Mouse (Mus musculus) naive thymus-derived CD4-positive, alpha-beta T cell, adult 2 months (primary cell): Measurements from ENCODE around the gene Tmem160.

Experiments used
- DNase-seq: peaks from one replicate; pipeline ENCODE4 v3.0.0-alpha.2; 2011; ENCODE audit warnings: low read depth

The Tmem160 gene

DNA sequence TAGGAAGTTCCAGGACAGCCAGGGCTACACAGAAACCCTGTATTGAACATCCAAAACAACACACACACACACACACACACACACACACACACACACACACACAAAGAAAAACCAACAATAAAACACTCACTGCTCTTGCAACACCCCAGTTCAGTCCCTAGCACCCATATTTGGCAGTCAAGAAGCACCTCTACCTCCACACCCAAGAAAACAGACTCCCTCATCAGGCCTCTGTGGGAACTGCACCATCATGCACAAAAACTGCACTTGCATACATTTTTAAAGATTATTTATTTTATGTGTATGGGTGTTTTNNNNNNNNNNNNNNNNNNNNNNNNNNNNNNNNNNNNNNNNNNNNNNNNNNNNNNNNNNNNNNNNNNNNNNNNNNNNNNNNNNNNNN is 11.3 kb upstream of the Tmem160 start:
- peak; percentile 65 for DNase-seq

DNA sequence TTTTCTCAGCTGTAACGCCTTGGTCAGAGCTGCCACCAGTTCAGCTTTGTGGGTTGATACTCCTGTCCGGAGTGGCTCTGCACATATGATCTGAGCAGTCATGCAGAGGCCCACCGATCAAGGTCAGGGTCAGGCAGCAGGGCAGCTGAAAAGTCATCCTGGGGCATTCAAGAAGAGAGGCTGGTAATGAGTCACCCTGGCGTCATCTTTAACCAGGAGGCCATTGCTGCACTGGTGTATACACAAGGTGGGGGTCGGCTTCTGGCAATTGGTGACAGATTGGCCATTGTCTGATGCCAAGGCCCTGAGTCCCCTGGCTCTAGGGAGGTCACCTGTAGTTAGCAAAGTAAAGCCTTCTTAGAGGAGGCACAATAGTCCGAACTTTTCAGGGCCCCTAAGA is 923 bp upstream of the Tmem160 start:
- DNase-seq = no peak

DNA sequence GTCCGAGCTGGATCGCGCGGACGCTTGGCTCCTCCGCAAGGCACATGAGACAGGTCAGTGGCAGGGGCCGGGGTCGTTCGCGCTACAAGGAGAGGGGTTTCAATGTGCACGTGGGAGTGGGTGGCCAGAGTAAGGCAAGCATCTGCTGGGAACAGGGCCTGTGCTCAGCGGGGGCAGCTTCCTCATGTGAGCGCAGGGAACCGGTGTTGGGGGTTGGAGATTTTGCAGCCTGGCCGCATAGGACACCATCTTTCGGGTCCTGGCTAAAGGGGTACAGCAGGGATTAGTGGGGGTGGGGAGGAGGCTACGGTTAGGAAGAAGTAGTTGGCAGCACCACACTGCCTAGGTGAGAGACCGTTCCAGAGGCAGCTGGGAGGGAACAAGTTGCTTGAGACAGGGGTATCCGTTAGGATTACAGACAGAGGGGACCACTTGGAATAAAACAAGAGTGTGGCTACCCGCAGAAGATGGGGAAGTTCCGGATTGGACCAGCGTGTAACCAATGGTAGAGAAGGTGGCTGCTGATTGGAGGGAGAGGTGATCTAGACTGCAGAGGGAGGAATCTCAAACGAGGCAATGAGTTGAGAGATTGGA is 636 bp downstream of the Tmem160 start:
- peak; percentile 61 for DNase-seq

DNA sequence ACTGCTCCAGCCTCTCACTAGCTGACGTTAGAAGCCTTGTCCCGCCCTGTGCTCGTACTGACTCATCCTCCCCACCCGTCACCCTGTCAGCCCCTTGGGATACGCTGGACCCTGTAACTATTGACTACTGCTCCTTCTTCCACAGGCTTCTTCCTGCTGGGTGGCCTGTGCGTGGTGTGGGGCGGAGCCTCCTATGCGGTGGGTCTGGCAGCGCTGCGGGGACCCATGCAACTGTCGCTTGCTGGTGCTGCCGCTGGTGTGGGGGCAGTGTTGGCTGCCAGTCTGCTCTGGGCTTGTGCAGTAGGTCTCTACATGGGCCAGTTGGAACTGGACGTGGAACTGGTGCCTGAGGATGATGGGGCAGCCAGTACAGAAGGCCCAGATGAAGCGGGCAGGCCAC is 2.4 kb downstream of the Tmem160 start:
- no peak for DNase-seq

DNA sequence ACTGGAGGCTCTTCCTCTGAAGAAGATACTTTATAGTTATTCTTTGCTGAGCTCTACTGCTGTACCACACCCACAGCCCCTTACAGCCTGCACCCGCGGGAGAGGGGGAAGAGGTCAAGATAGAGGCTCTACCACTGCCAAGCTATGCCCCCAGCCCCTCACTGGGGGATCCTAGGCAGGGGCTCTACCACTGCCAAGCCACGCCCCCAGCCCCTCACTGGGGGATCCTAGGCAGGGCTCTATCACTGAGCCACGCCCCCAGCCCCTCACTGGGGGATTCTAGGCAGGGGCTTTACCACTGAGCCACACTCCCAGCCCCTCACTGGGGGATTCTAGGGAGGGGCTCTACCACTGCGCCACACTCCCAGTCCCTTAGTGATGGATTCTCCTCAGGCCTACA is 3.7 kb downstream of the Tmem160 start:
- no peak for DNase-seq

DNA sequence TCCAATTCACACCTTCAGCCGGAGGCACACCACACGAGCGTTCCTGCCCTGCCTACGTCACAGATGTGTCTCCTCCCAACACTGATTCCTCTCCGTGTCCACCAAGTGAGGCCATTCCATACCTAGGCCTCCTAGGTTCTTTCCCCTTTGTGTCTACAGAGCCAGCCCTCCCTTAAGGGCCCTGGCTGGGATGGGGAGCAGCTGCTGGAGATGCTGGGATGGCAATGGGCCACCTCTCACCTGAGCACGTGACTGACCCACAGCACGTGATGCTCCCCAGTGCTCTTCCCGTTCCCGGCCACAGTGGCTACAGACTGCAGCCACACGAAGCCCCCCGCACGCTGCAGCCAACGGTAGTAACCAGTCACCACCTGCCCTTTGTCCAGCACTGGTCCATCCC is 8.0 kb downstream of the Tmem160 start:
- DNase-seq = no peak

DNA sequence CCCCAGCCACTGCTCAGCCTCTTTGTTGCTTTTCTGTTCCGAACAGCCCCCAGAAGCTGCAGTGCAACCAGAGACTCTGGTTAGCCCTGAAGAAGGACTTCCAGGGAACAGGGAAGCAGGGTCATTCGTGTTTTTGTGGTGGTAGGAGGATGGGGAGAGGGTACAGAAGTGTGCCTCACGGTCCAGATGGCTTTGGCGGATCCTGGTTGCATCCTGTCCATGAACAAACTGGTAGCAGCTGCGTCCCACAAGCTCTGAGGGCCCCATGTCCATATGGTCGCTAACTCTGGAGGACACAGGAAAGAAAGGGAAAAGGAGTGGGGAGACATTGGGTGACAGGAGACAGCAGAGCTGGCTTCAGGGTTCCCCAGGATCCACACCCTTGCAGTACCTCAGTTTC is 8.6 kb downstream of the Tmem160 start:
- no peak for DNase-seq

DNA sequence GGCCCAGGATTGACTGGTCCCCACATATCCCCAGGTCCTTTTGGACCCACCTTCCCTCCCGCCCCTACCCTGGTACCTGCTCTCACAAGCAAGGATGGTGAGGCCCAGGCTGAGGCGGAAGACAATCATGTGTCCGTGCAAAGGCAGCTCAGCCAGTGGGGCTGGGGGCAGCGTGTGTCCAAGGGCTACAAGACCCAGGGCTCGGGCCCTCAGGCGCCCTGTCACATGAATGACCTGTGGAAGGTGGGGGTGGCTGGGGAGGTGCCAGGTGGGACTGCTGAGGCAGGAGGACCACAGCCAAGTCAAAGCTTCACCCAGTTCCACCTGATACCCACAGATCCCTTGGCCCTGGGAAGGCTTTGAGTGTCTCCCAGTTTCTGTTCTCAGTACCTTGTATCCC is 9.1 kb downstream of the Tmem160 start:
- DNase-seq = no peak

DNA sequence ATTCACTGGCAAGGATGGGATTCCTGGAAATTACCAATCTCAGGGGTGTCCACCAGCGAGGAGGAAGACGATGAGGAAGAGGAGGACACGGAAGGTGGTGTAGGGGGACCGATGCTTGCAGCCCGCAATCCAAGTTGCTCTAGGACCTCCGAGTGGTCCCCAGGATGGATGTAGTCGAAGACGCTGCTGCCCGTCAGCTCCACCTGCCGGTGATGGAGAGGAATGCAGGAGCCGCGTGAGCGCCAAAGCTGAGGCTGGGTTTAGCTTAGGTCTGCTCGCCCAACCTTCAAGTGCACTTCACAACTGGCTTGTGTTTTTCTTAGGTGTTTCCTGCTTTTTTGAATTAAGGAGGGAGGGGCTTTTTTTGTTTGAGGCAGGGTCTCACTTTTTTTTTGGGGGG is 10.6 kb downstream of the Tmem160 start:
- DNase-seq = peak; percentile 88

DNA sequence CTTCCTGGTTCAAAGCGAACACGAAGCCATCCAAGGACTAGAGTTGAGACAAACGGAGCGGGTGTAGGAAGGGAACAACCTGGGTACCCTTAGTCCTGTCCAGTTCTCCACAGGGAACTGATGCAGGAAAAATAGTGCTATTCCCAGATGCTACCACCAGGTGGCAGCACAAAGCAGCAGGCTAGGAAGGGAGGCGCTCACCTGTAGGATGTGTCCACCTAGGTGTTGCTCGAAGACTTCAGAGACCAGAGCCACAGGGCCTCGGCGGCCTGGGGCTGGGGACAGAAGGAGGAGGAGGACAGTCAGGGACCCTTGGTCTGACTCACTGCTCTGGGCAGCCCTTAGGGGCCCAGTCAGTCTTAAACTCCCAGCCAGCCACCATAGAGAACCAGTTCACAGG is 12.6 kb downstream of the Tmem160 start:
- DNase-seq = peak; percentile 84

DNA sequence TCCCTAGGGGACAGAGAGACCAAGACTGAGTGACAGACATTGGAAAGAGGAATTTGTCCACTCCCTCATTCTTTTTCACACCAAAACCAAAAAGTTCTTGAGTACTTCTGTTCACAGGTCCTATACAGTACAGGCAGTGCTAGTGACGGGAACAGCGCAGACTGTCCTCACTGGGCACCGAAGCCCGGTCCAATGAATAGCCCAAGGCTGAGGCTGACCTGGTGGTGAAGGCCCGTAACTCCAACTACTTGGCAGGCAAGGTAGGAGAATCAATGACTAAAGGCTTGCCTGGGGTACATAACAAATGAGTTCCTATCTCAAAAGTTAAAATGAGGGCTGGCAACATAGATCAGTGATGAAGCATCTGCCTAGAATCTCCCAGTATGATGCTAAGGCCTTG is 13.0 kb downstream of the Tmem160 start:
- no peak for DNase-seq

DNA sequence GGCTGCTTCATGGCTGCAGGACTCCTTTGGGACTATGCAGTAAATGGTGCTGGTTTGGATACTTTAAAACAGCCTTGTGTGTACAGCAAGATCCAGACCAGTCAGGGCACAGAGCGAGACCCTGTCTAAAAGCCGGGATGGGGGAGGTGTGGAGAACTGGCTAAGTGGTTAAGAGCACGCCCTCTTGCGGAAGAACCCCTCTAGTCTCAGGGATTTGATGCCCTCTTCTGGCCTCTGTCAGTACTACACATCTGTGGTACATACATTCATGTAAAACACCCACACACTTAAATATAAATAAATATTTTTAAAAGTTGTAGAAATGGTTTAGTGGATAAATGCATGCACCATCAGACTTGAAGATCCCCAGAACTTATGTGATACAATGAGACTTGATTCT is 14.0 kb downstream of the Tmem160 start:
- DNase-seq = peak; percentile 71

DNA sequence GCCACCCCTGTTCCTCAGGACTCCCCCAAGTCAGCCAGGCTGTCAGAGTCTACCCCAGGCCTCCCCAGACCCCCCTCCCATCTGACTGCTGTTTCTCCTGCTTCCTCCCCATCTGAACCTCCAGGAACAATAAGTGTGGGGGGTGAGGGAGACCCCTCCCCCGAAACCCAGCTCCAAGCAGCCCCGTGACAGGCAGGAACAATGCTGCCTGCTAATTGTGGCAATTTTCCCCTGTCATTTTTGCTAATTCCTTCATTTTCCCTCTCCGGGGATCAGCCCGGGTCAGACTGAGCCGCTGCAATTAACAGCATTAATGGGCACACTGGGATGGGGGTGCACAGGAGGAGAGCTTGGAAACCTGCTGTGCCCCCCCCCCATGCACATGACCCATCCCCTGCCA is 15.5 kb downstream of the Tmem160 start:
- DNase-seq = no peak

DNA sequence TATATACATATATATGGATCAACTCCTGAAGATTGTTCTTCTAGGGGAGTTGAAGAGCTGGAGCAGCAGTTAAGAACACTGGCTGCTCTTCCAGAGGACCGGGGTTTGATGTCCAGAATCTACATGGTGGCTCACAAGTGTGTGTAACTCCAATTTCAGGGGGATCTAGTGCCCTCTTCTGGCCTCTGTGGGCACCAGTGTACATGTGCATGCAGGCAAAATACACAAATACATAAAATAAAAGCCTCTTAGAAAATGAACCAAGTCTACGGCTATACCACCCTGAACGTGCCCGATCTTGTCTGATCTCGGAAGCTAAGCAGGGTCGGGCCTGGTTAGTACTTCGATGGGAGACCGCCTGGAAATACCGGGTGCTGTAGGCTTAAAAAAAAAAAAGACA is 19.0 kb downstream of the Tmem160 start:
- peak; percentile 41 for DNase-seq

DNA sequence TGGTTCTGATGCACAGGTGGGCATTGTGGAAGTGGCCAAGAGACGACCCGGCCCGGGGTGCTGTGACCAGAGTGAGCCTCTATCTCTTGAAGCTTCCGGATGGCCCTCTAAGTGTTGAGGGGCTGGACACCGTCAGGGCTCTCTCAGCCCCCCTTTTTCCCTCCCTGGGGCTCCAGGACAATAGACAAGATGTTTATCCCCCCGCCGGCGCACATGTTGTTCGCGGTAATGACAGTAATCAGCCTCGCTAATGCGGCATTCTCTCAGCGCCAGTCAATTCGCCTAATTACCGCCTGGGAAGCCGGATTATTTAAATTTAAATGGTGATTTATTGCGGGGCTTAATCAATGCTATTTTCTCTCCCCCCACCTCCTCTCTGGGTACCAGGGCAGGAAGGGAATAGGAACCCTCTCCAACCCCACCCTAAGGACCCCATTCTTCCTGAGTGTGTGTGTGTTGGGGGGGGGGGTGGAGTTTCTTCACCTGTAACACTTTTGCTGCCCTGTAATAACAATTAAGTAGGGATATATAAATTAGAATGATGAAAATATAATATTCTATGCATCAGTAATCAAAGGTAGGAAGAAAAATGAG is 19.6 kb downstream of the Tmem160 start:
- no peak for DNase-seq

DNA sequence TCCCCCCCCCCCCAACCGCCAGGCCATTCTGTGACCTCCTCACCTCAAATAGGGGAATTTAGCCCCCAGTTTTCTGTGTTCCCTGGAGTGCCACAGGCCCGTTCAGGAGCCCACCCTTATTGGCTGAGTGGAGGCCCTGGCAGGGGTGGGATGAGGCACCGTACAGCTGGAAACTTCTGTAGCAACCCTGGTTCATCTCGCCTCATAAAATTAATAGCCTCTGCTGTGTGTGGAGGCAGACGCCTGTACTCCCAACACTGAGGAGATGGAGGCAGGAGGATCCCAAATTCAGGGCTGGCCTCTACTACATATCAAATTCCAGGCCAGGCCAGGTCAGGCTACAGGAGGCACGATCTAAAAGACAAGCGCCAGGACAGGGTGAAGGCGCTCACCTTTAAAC is 21.3 kb downstream of the Tmem160 start:
- DNase-seq = no peak

DNA sequence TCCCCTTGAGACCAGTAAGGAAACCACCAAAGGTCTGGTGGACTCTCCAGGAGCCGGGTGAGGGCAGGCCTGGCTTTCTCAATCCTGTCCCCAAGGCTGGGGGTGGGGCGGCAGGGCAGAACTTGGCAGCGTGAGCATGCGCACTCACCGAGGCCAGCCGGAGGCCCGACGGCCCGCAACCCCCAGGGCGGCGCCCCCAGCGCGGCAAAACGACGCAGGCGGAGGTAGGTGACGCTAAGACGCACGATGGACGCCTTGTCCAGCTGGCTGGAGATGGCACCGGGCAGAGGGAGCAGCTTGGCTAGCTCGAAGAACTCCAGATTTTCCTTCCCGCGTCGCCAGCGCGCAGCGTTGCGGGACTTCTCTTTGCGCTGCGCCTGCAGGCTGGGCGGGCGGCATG is 21.9 kb downstream of the Tmem160 start:
- DNase-seq = no peak

DNA sequence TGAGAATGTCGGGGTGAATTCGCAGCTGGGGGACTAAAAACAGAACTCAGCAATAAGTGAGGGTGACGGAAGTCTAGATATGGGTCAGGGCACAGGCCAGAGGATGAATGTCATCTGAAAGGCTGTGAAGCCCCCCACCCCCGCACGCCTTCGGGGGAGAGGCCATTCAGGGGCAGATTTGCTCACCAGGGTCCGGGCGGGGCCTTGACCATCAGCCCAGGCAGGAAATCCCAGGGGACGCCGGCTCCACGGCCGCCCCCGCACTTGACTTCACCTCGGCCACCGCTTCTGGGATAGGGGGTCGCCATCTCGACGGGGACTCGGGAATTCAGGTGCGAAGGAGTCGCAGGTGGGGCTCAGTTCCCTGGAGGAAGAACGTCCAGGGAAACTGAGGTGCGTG is 22.7 kb downstream of the Tmem160 start:
- no peak for DNase-seq

DNA sequence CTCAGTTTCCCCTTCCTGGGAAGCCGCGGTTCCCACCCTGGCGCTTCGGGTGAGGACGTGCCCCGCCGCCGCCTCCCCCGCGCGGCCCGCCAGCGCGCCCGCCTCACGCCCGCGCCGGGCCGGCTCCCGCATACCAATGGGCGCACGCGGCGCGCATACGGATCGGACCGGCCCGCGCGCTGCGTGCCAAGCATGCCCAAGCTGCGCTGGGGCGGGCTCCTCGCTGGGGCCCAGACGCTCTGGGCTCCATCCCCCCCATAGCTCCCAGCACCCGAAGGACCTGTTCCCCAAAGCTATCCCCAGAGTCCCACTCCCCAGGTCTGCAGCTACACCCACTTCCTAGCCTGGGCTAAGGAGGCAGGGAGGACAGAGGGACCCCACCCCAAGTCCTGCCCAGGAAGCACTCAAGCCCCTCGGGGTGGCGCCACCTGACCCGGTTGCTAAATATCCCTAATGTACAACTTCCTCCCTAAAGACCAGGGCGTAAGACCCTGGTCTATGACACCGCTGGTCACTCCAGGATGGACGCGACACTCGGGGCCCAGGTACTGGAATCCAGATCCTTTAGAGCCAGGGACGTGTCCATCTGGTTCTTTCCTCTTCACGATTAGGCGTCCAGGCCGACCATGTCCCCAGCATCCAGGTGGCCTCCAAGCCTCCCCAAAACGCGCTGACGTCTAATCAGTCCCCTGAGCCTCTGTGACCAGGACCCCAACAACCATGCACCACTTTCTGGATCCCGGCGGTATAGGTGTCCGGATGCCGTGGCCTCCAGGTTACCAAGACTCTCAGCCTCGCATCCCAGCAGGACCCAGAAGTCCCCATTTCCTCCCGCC is 23.4 kb downstream of the Tmem160 start:
- no peak for DNase-seq

DNA sequence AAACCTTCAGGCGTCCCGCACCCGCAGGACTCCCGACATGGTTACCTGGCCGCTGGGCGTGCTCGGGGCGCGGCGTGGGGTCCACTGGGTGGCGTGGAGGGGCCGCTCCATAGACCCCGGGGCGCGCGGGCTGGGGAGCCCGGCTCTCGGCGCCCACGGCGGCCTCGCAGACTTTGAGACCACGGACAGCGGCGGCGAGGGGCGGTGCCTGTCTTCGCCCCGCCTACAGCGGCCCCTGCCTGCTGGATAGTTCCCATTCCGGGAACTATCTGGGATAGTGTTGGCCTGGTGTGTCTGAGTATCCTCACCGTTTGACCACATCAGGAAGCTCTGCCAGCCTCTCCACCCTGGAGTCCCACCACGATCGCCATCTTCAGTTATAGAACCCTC is 24.0 kb downstream of the Tmem160 start:
- no peak for DNase-seq

DNA sequence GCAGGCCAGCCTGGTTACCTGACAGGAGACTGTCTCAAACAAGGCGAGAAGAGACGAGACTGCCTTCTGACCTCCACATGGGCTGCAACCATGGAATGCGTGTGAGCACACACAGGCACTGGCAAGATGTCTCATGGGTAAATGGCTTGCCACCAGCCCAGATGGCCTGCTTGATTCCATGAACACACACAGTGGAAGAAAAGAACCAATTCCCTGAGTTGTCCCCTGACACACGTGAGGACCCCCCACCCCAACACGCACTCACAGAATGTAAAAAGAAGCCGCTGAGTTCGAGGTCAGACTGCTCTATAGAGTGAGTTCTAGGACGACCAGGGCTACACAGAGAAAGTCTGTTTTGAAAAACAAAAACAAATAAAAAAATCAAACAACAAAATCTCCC is 25.0 kb downstream of the Tmem160 start, which contains the start of gene Npas1:
Gene Npas1 (minus strand): TSS at position 101 of the 400 bp plus-strand sequence.
- no peak for DNase-seq

DNA sequence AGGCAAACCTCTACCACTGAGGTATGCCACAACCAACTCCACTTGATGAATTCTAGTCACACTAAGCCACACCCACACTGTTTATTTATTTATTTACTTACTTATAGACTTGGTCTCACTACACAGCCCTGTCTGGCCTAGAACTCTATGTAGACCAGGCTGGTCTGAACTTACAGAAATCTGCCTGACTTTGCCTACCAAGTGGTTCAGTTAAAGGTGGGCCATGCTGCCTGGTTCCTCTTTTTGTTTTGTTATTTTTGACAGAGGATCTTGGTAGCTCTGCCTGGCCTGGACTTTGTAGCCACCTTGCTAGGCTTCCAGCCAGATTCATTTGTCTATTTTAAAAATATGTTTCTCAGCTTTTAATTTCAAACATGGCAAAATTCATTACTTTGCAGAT is 36.2 kb downstream of the Tmem160 start:
- DNase-seq = no peak

DNA sequence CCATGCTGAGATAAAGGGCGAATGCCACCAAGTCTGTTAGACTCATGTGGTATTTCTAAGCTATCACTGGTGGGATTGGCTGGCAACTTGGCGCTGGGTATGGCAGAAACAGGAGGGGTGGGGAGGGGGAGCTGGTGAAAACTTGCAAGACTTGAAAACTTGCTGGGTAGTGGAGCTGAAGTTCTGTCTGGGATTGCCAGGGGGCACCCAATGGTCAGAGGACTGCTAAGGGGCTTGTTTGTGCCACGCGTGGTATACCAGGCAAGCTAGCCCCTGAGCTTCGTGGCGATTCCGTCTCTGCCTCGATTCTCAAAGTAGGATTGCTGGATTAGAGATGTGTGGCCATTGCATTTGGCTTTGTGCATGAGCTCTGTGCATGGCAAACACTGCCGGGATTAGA is 37.4 kb downstream of the Tmem160 start:
- DNase-seq = no peak

DNA sequence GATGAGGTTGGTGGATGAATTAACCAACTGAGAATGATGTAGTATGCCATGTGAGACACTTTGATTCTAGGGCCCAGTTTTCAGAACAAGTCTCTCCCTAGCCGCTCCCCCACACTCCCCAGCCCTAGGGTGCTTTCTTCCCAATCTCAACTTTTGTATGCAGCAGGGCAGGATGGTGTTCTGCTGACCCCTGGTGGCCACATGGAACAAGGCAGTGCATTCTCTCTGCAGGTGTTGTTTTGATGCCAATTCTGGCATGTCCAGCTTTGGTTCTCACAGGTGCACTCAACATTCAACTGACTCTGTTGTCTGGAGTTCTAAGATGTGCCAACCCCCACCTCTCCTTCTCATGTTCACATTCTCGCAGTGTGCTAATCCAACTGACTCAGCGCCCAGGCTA is 39.2 kb downstream of the Tmem160 start:
- peak; percentile 82 for DNase-seq
